Mouse (Mus musculus): ENCODE results near the gene Lsamp.

The Lsamp gene

DNA sequence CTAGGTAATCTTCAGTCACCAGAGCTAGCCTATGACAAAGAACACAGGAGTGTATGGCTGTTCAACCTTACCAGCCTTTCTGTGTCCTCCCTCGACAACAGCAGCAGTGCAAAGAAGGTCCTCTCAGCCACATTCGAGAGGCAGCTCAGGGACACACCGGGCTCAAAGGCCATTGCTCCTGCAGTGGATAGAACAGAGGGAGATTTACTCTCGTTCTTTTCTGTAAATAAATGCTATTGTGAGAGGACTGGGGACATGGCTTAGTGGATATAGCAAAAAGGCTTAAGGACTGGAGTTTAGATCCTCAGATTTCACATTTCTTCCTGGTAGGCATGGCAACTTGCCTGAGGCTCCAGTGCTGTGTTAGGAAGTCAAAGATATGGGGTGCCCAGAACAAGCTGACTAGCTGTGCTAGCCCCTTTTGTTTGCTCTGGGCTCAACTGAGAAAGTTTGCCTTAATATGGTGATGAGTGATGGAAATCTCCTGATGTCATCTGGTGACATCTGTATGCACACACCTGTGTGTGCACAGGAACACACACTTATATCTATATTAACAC, 913.7 kb downstream of the Lsamp start:
- intact Hi-C loops (cut with DNase I) = no loop called here

DNA sequence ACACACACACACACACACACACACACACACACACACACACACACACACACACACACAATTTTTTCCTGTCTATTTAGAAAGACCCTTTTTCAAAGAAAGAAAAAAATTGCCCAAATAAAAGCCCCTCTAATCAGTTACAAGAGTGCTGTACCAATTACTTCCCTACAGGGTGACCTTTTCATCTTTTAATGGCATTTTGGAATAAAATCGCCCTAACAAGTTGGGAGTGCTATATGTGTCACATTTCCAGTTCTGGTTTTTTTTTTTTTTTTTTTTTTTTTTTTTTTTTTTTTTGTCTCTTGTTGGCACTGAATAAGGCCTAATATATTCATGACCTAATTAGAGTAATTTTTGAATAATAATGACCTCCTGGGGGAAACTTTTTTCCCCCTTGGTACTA, 923.7 kb downstream of the Lsamp start:
- intact Hi-C loops (cut with DNase I) = no loop called here

DNA sequence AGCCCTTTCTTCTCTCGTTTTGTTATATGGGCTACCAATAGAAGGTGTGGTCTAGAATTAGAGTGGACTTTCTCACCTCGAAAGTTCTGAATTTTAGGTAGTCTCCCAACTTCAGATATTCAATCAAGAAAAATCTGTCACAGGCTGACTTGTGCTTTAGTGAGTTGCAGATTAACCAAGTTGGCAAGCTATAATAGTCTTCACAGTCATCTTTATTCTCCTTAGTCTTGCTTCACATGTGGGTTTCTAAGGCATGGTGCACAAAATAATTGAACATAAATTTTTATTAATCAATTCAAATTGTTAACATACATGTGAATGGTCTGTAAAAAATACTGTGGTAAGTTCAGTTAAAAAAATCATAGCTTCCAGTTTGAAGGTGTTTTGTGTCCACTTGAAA, 930.0 kb downstream of the Lsamp start:
- intact Hi-C loops (cut with DNase I) = no loop called here

DNA sequence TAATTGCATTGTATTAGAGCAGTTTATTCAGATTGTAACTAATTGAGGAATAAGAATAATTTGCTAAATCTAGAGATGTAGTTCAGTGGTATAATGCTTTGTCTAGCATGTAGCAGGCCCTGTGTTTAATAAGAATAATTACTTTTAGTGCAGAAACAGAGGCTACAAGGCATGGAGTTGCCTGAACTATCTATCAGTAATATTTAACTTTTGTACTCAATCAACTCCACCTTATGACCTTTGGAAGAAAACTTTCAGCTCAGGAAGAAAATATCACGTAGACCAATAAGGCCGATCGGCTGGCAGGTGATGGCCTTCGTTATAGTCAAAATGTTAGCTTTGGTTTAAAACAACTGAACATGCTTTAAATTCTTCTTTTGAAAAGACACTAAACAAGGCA, 946.4 kb downstream of the Lsamp start:
- intact Hi-C loops (cut with DNase I) = no loop called here

DNA sequence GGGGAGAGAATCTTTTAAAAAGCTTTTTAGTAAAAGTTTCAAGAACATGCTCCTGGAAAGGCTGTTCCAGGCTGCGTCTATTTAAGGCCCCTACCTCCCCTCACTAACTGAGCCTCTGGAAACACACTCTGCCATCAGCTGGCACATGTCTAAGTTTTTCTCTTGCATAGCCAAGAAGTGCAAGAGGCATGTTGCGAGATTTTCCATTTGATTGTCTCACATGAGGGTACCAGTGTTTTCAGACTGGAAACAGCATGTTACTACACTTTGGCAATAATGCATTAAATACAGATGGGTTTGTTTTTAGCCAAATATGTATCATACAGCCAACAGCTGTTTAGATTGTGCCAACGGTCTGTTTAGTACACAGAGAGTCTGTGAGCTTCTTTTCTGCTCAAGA, 958.1 kb downstream of the Lsamp start:
- intact Hi-C loops (cut with DNase I) = no loop called here

DNA sequence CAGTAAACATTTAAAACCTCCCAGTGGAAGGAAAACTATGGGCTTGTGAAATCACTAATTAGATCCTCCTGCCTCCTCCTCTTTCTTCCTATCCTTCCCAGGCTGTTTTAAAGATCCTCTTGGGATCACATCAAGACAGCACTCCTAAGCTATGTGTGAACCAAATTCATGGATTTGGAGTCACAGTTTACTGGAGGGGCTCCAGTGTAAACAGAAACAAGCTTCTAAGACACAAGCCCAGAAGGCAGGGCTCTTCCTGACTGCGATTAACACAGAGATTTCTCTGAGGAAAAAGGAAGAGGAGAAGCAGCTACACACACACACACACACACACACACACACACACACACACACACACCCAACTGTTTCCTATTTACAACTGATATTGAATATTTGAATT, 961.7 kb downstream of the Lsamp start:
- intact Hi-C loops (cut with DNase I) = no loop called here

DNA sequence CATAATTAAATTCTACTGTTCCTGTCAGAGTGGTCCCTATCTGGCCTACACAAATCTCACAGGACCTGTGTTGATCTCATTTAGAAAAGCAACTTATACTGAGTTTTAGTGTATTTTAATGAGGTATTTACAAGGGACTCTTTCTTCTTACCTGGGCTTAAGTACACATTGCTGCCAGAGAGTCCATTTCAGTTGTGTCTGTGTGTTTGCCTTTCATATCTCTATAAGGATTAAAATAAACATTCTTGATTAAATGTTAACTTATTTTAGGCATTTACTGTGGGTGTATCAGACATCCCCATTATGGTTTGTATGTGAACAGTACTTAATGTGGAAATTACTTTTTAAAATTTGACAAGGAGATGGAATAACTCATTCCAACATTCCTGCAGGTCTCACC, 963.9 kb downstream of the Lsamp start:
- intact Hi-C loops (cut with DNase I) = no loop called here

DNA sequence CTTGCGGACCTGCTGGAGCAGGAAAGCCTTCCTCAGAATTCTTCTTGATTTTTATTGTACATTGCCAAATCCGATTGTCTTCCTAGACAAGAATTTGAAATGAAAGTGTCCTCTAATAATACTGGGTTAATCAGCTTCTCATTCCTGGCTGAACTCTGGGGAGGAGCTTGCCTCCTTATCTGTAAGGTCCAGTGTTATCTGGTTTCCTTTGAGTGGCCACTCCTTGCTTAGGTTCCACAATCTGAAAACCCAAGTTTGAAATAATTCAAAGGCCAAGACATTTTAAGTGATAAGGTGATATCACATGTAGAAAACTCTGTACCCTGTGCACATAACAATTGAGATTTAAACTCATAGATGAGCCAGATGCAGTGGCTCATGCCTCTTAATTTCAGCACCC, 975.0 kb downstream of the Lsamp start:
- intact Hi-C loops (cut with DNase I) = no loop called here

DNA sequence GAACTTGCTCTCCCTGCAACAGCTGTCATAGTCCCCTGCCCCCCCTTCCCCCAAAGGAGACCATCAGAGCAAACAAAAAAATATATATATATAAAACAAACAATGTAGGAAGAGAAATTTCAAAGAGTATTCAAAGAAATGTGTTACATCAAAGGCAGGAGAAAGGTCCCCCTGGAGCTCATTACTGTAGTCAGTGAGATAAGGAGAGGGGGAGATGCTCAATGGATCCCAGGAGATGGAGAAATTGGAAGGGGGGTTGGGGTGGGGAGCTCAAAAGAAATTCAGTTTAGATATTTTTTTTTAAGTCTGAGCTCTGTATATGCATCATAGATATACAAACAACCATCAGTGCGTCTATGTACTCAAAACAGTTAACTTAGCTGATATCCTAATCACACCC, 976.4 kb downstream of the Lsamp start:
- intact Hi-C loops (cut with DNase I) = no loop called here

DNA sequence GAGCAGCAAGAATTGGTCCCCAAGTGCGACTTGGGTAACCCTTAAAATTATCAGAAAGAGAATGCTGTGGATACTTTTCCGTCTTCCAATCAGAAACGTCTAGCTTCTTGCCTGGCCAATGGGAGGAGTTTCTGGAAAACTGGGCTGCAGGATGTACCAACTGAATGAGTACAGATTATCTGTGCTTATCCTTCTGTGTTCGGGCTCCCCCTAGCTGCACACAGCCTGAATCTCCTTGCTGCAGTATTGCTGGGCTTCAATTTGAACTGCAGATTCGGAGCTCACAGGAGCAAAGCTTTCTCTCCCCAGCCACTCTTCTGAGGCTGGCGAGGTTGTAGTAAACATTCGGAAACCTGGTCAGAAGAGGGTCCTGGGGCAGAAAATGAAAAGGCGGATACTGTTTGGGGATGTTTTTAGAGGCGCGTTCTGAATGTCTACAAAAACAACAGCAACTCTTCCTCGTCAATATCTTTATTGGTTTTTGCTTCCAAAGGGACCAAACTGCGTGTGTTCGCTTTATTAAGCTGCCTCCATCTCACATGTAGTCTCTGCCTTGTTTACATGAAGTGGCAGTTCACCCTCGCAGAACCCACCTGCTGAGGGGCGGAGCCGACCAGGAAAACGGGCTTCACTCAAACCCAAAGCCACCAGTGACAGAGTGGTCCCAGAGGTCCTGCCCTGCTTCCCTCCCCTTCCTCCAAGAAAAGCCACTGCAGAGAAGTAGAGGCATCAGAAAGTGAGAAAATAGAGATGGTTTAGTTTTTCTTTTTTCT, 984.1 kb downstream of the Lsamp start:
- intact Hi-C loops (cut with DNase I) = loop anchor here (1.0 to 5.0 kb wide), 2 partner anchors 230 to 501 kb away; no protein-coding TSS in a partner anchor

DNA sequence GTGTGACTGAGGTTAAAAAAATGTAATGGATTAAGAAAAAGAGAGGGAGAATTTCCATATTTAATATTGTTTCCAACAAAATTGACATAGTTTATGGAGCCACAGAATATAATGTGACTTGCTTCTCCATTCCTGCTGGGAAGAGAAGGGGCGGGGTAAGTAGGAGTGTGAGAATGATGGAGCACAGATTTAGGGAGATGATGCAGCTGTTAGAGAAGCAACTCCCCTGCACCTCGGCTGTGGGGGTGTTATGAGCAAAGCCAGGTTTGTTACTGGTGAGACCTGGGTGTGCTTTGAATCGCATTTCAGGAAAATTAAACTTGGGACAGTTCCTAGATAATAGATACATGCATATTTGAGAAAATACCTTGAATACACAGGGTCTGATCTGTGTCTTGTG, 987.2 kb downstream of the Lsamp start:
- intact Hi-C loops (cut with DNase I) = no loop called here

DNA sequence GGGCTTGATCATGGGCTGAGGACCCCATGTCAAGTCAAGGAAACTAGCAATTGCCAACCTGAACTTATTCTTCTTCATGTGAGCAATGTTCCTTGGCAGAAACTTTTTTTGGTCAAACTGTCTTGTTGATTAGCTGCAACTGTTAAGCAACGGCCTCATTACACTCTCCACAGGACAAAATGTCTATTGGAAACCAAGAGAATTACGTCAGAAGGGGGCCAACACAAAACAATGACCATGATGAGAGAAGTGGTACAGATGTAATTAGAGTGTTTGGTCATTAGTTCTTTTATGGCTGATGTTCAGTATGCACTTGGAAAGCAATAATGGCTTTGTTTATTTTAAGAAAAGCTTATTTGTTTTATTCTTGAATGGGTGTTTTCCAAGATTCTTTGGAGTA, 989.9 kb downstream of the Lsamp start:
- intact Hi-C loops (cut with DNase I) = no loop called here

DNA sequence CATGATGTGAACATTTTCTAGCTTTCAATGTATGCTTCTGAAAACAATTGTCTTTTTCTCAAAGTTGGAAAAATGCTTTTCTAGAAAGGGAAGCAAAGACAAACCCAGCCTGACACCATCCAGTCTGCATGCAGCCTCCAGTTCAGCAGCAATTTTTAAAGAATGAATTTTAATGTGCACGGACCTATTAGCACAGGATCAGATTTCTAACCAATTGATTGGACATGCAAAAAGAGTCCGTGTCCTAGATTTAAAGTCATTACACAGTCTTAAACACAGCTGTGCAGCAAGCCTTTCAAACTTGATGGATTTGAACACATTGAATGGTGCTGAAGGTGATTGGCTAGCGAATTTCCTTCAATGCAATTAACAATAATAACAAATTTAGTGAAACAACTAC, 998.9 kb downstream of the Lsamp start:
- intact Hi-C loops (cut with DNase I) = no loop called here

DNA sequence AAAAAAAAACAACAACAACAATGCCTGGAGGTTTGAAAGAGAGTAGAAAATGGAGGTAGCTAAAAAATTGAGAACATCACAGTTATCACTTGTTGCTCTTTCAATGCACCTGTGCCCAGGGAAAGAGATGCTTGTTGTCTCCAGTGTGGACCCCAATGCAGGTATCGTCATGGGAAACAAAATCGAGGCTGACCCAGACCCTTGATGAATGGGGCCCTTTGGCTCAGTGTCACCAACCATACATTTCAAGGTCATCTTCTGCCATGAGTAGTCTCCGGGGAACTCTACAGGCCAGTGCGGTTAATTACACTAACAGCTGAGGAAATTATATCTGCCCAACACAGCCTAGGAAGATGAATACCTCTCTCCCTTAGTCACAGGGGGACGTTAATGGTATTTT, 1023.4 kb downstream of the Lsamp start:
- intact Hi-C loops (cut with DNase I) = no loop called here

DNA sequence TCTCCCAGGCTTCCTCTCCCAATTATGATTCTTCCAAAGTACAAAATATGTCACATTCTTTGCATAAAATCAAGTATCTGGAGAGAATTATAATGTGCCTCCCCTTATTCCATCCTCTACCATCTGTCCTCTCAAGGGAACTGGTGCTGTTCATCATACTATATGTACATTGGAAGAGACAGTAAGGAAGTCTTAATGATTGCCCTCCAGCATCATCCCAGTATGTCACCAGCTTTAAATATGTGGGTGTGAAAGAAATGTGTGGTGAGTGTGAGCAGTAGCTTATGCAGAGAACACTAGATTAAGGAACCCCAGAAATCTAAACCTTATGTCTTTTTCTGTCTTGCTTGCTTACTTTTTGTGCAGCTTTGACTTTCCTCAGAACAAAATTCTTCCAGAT, 1050.6 kb downstream of the Lsamp start:
- intact Hi-C loops (cut with DNase I) = no loop called here

DNA sequence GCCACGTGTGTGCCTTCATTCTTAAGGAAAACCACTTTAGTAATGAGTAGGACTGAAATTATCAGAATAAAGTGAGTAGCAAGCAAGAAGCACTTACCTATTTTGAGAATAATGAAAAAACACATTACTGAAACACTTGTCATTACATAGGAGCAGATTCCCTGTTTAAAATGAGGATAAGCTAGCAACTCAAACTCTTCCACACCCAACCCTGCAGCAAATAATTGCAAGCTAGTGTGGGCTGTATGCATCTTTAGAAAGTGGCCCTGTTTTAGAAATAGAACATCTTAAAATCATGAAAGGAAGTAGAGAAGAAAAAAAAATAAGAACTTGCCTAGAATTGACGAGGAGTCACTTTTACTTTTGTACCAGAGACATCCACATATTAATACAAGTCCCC, 1057.5 kb downstream of the Lsamp start:
- intact Hi-C loops (cut with DNase I) = no loop called here

DNA sequence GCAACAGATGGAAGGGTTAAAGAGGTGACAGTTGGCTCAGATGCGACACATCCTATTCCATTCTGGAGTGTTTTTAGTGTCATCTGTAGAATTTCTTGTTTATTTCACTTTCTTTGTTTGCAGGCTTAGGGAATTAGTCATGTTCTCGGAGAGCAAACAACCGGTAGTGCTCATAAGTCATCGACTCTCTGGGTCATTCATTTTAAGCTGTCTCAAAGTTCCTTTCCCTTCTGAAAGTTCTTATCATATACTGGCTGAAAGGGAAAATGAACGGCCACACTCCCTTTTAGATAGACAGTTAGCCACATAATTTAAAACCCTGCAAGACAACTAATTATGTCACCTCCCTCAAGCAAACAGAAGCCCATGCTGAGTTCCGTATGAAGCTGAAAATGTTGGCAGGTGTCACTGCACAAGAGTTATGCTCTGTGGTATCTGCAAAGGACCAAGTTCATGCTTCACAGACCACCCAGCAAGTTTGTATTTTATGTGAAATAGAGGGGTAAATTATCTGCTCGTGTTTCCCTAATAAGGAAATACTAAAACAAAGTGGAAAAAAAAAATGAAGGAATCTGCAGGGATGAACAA, 1079.2 kb downstream of the Lsamp start:
- intact Hi-C loops (cut with DNase I) = no loop called here

DNA sequence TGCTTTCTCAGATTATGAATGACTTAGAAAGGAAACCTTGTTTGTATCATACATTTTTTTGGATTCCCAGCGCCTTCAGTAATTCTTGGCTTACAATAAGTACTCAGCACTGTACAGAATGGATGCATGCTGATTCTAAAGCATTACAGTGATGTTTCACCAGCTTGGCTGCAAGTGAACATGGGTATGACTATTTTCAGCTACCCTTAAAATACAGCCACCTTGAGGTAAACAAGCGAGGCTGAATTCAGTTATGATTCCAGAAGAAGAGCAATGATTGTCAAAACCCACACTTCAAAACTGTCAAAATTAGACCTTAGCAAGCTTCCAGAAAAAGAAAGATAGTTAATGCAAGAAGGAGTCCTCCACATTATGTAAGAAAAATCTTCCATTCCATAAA, 1089.3 kb downstream of the Lsamp start:
- intact Hi-C loops (cut with DNase I) = no loop called here

DNA sequence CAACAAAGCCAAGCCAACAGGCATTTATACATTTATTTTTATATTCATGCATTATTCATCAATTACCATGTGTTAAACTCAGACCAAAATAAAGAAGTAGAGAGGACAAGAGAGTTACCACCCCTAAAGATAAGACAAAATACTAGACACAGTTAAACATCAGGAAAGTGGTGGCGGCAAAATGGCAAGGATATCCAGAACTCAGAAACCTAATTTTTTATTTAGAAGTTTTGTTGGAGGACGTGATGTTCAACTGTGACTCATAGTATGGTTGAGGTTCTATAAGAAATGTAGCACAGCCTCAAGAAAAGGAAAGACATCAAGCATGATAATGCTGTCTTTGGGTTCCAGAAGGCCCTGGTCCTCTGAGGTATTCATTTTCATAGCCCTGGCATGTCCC, 1104.5 kb downstream of the Lsamp start:
- intact Hi-C loops (cut with DNase I) = no loop called here

DNA sequence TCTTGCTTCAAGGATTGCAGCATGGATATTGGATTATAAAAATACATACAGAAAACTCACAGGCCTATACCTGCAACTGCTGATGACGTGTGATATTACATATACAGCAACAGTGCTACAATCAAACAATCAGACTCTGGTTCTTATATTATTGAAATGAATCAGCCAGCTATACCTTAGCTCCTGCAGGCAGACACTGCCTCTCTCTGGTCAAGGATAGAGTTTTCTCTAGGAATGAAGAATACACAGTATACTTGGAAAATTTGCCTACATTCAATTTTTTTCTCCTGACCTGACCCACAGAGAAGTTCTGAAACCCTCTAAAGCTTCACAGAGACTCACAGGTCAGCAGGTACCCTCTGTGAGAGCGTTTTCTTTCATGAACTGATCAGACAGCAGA, 1105.9 kb downstream of the Lsamp start:
- intact Hi-C loops (cut with DNase I) = no loop called here

DNA sequence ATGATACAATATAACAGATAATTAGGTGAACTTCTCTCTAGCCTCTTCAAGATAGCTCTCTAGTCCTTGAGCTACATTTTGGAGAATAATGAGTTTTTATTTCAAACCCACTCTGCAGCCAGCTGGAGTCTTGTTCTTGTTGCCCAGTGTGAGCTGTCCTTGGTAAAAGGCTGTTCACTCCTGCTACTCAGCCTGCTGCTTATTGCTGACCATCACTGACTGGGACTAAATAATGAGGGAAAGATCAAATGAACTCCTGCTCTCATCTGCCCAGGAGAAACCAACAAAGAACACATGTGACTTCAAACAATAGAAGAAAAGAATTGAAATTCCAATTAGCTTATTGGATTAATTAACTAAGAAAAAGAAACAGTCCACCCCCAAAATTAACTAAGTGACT, 1107.1 kb downstream of the Lsamp start:
- intact Hi-C loops (cut with DNase I) = no loop called here

DNA sequence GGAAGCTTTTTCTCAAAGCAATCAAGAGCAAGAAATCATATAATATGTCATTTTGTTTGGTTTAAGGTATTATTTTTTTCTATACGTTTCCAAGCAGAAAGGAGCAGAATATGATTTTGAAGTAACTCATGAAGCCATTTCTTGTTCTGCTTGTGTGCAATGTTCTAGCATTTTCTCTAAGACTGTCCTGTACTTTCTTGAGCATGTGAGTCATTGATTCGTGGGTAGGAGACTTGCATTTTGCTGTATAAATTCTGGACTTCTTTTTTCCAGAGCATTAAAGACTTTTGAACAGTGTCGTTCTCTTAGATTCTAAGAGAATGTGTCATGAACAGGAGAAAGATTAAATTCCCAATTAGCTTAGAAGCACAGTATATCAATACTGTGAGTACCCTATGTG, 1118.6 kb downstream of the Lsamp start:
- intact Hi-C loops (cut with DNase I) = no loop called here

DNA sequence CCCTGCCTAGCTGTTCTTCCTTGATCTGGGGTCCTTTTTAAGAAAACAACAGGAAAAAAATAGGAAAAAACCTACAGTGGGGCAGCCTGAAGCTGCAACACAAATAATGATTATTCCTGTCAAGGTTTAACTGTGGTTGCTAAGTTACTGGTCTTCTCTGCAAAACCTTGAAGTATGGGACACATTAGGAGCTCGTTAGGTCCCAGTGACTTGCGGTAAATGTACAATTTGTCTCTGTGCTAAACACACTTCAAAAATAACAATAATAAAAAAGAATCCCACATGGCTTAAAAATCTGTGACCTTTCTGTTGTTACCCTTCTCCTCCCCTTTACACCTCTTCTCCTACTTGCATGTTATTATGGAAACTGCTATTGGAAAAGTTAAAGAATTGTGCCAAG, 1140.2 kb downstream of the Lsamp start:
- intact Hi-C loops (cut with DNase I) = no loop called here

All from adrenal gland (tissue).